Mouse (Mus musculus) retina, adult 2 months (tissue): ENCODE data around the gene Dhx15.

Experiments used
- DNase-seq: peaks from one replicate; pipeline ENCODE4 v3.0.0-alpha.2; 2012; ENCODE audit warnings: low read depth, low spot score

Gene Dhx15

GRCm38 (mm10) chr5:52145684-52146083 lies 44.6 kb downstream of the Dhx15 start:
- no peak for DNase-seq

DNA sequence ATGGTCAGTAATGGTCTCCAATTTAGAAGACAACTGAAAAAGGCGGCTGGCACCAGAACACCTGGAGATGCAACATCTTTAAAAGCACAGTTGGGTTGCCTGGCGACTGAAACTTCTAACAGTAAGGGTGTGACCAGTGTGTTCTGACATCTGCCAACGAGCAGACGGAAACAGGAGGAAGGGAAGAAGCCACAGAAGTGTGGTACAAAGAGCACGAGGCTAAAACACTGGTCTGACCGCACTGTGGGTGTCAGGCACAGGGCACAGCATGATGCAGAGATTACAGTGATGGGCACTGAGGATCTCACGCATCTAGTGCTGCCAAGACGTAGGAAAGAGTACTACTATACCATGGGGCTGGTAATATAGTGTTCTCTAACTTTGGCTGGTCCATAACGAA lies 48.4 kb downstream of the Dhx15 start:
- DNase-seq = no peak

GRCm38 (mm10) chr5:52138819-52139218 lies 51.5 kb downstream of the Dhx15 start:
- no peak for DNase-seq

GRCm38 (mm10) chr5:52138134-52138533 lies 52.2 kb downstream of the Dhx15 start:
- no peak for DNase-seq

- DNase-seq = no peak
Measured at GRCm38 (mm10) chr5:52135460-52136141, 54.7 kb downstream of the Dhx15 start.

- no peak for DNase-seq
Measured at GRCm38 (mm10) chr5:52132840-52133239, 57.5 kb downstream of the Dhx15 start.

DNA sequence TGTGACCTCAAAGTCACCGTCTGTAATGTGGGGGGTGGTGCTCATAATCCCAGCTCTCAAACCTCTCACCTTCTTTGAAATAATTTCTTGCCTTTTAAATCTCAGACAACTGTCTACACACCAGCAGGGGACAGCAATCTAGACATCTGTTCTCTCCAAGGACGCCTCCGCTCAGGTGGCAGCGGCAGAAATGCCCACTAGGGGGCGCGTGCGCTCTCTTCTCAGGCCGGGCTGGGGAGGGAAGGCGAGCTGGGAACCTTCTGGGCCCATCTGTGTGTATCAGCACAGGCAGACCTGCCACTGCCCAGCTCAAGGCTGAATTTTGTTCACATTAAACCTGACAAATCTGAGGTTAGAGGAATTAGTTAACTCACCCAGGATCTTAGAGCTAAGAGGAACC lies 58.2 kb downstream of the Dhx15 start:
- no peak for DNase-seq

- DNase-seq = no peak
Measured at GRCm38 (mm10) chr5:52131389-52131788, 58.9 kb downstream of the Dhx15 start.

DNA sequence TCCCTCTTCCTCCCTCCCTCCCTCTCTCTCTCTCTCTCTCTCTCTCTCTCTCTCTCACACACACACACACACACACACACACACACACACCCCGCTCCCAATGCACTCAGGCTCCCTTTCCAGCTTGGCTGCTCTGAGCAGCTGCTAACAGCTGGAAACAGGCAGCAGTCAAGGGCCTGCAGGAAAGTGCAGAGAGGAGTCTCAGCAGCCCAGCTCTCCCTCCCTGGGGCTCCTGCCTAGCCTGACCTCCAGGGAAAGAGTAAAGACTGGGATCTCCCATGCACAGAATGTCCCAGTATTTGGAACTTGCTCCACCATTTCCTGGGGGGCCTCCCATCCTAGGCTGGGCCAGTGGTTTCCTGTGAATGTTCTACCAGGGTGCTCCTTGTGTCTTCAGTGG lies 59.8 kb downstream of the Dhx15 start:
- no peak for DNase-seq

- DNase-seq = no peak
Measured at GRCm38 (mm10) chr5:52126263-52126662, 64.1 kb downstream of the Dhx15 start.

DNA sequence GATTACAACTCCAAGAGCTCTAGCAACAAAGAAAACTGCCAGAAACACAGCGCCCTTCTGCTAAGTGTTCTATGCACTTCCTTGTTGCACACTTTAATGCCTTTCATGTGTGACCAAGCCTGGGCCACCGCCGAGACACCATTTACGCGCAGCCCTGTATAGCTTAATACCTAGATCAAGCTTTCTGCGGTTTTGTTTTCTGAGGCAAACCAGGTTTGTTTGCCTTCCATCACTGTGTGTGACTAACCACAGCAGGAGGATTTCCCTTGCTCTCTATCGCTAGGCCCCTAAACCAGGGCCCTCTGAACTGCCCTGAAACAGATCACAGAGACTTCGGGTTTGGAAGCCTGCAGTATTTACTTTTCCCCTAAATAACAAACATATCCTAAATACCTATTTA lies 64.5 kb downstream of the Dhx15 start:
- no peak for DNase-seq

DNA sequence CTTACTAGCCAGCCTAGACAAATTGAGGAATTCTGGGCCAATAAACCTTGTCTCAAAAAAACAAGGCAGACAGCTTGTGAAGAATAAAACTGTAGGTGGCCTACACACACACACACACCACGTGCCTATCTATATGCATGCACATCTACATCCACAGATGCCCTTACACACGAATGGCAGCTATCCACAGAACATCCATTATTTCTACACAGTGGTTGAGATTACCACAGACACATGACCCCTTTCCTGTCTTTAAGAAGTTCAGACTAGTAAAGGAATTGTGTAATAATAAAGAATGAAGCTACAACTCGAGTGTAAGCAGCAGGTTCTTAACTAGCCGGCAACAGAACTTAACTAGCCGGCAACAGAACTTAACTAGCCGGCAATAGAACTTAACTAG lies 68.2 kb downstream of the Dhx15 start:
- DNase-seq = no peak

- no peak for DNase-seq
Measured at GRCm38 (mm10) chr5:52119822-52120221, 70.5 kb downstream of the Dhx15 start.

DNA sequence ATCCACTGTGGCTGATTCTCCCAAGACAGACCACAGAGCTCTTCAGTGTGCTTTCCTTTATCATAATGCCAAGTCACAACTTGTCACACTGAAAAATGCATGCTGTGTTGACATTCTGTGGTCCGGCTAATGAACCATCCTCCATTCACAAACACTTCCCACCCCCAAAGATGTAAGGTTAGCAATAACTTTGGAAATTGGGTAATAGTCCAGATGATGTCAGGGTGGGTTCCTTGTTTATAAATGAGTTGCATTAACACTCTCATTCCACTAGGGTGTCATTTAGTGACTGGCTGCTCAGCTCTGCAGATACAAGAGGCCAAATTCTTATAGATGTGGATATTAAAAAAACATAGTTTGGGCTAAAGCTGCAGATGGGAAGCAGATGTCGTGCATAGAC lies 71.1 kb downstream of the Dhx15 start:
- DNase-seq = no peak

DNA sequence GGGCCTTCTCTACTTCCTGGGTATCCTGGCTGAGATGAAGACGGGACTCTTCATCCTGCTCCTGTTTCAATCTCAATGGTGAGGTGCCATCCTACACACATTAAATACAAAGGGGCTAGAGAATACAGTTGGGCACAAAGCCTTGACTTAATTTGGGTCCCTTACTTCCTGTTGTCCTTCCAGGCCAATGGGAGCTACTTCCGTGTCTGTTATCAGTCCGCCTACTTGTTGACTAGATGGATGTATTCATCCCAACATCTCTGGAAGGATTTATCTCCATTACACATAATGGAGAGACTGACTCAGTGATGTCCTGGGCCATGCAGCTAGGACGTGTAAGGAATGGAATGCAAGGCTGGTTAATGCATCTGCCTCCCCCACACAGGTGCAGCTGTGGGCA lies 72.5 kb downstream of the Dhx15 start:
- DNase-seq = no peak

DNA sequence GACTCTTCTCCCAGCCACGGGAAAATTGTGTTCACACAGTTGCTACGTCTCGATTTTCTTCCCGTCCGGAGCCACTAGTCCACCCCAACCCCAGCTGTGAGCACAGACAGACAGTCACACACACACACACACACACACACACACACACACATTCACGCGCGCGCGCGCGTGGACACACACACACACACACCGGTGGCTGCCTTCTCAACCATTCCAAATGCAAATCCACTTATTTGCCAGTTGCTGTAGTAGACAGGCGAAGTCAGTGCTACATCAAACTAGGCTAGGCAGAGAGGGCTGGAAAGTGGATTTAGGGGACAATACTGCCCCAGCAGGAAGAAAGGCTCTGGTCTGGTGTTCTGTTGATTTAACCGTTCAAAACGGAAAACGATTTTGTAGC lies 73.9 kb downstream of the Dhx15 start:
- no peak for DNase-seq

DNA sequence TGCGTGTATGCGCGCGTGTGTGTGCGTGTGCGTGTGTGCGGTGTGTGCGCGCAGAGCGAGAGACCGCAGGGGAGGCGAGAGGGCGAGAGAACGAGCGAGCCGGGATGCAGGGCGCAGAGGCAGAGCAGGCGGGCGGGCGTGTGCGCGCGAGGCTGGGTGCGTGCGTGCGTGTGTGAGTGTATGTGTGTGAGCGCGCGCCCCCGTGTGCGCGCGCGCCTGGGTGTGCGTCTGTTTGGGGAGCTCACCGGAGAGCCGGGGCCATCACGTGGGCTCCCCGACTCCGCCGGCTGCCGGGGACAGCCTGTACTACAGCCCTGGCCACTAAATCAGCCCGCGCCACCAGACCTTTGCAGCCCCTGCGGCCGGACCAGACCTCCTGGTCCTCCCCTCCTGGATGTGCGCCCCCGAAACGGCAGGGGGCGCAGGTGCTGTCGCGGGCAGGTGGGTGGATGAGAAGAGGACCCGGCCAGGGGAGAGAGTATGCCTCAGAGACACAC lies 74.4 kb downstream of the Dhx15 start:
- DNase-seq = peak; percentile 51

DNA sequence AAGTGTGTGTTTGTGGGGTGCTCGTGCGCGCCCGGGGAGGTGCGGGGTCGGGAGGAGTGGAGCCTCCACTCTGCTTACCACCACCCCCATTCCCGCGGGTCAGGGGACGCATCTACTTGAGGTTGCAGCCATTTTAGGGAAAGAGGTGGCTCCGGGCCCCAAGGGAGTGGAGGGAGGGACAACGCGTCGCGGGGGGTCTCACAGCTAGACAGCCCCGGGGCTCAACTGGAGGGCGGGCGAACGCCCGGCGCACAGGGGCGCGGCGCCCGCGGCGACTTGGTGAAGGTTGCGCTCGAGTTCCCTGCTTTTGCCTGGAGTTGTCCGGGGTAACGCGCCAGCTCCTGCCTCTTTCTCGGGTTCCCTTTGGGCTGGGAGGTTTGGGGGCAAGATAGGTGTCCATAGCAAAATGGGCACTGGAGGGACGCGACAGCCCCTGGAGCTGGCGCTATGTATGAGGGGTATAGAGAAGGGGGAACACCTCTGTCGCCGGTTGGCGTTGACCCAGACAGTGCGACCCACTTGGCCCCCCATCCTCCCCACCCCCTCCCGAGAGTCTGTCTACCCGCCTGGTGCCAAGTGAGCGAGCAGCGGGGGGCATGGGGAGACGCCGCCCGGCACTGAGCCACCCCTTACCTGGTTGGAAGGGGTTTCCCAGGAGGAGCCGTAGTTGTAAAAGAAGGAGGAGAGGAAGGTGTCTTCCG lies 75.4 kb downstream of the Dhx15 start:
- no peak for DNase-seq

- DNase-seq = no peak
Measured at GRCm38 (mm10) chr5:52113851-52114731, 76.2 kb downstream of the Dhx15 start.

GRCm38 (mm10) chr5:52112953-52113841 lies 77.1 kb downstream of the Dhx15 start:
- DNase-seq = no peak

DNA sequence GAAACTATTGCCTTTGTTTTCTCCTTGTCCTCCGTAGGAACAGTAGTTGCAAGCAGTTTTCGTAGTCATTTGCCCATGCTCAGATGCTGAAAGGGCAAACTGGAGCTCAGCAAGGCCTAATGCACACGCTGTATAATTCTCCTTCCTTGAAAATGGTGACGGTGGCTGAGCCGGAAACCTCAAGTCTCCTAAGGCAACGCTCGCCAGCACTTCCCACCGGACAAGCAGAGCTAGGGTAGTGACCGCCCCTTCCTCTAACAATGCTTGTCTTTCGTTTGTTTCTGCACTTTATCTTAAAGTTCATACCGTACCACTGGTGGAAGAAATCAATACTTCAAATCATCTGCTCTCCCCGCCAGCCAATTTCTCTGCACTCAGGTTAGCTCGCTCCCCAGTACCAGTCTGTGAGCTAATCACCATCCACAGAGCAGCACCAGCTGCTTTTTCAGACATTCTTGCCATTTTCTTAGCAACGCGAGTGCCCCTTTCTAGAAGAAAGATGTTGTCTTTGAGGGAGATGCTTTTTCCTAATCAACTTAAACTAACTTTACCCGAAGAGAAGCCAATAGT lies 78.0 kb downstream of the Dhx15 start:
- DNase-seq = no peak
